Mouse (Mus musculus) heart, postnatal 0 days (tissue): Measurements from ENCODE around the gene Sectm1a.
"Not testable (repeated sequence)": the region's sequence is repeated elsewhere in the genome, so short reads cannot be mapped to it uniquely, and the experiment has no call there.

Experiments
- CTCF ChIP-seq: IDR thresholded peaks from 2 replicates; pipeline ENCODE4 v1.5.1; 2016; ENCODE audit warnings: antibody characterized with exemption, control low read depth, low read depth
- EP300 ChIP-seq: IDR thresholded peaks from 2 replicates; pipeline ENCODE4 v1.6.1; 2016; ENCODE audit warnings: antibody characterized with exemption, low read depth

- not testable (repeated sequence) for TF ChIP-seq CTCF, EP300
Measured at GRCm38 (mm10) chr11:121107242-121107641, 26.2 kb upstream of the Sectm1a start.
